Mouse (Mus musculus) mouse embryonic stem cell (cell line): ENCODE data around the gene Plpp7.

Source experiments
- in situ Hi-C, 2 experiments: fragments of 300-500 bp; cut with MboI; formaldehyde crosslinking; loops; 1 replicate in 1 of 2; 3 replicates in 1 of 2; pipeline ENCODE4 v1.14.3; 2019 to 2020; ENCODE audit warnings: low sequenced_read_pairs in 2 of 2, low pct_unique_long_range_greater_than_20kb in 1 of 2, mixed read lengths in 1 of 2; ENCODE audit not compliant: unreplicated experiment in 1 of 2

Plpp7 gene

DNA sequence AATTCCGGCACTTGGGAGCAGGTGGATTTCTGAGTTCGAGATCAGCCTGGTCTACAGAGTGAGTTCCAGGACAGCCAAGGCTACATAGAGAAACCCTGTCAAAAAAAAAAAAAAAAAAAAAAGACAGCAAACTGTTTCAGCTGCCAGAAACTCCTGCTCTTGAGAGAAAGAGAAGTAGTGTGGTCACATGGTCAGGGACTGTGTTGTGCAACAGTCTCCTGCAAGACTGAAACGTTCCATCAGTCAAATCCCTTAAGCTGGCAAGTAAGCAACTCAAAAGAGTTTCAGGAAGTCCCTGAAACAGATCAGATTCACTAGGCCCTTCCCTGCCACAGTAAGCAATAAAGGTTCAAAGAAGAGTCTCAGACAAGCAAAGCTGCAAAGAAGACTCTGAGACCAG lies 5.7 kb upstream of the Plpp7 start:
- in situ Hi-C loops: no loop called here

DNA sequence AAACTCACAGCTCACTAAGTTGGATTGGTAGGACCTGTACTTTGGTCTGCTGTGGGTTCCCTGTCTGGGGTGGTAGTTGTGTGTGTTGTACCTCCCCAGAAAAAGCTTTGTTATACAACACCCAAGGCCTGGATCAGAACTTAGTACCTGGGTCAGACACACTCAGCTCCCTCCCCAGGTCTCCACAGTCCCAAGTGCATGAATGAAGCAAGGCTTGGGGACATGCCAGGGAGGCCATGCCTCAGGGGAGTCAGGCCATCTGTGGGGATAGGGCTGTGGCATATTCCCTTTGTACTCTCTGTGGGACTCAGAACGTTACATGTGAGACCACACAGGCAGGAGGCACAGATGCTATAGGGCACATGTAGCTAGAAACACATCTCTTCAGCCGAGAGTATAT lies 5.2 kb upstream of the Plpp7 start:
- in situ Hi-C loops: no loop called here

GRCm38 (mm10) chr2:32091956-32092355 lies 3.4 kb upstream of the Plpp7 start:
- in situ Hi-C loops: no loop called here

- in situ Hi-C loops: no loop called here
Measured at GRCm38 (mm10) chr2:32094001-32094707, 1.2 kb upstream of the Plpp7 start.

GRCm38 (mm10) chr2:32096122-32096420 lies 743 bp downstream of the Plpp7 start:
- in situ Hi-C loops: no loop called here

- in situ Hi-C loops: no loop called here
Measured at GRCm38 (mm10) chr2:32102944-32103343, 7.6 kb downstream of the Plpp7 start.

DNA sequence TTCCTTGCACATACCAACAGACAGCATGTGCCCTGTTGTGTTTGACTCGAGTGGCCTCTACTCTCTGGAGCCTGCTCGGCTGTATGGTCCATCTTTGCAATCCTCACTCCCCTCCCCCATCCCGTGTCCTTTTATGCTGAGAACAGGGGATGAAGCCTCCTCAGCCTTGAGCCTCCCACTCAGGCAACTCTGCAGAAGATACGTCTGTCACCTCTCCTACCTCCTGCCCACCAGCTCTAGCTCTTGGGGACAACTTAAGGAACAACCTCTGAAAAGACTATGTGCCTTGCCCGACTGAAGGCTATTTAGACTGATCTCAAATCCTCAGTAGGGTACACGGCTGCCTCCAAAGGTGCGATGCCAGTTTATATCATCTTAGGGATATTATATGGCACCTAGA lies 8.2 kb downstream of the Plpp7 start:
- in situ Hi-C loops: no loop called here

DNA sequence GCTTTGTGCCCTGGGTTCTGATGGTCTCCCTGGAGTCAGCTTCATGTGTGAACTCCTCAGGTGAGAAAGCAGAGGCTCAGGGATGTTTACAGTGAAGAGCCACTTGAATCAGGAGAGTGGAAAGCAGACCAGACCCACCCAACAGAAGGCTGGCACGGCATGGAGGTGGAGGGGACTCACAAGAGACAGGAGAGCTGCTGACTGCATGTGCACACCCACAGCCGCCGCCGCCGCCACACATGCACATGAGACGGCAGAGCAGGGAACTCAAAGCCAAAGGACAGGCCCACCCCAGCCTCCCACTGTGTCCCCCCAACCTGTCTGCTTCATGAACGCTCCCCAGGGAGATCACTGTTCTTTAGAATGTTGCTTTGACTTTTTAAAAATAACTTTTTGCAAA lies 8.8 kb downstream of the Plpp7 start:
- in situ Hi-C loops: no loop called here

- in situ Hi-C loops: no loop called here
Measured at GRCm38 (mm10) chr2:32105117-32105913, 10.0 kb downstream of the Plpp7 start.

GRCm38 (mm10) chr2:32105930-32106329 lies 10.6 kb downstream of the Plpp7 start:
- in situ Hi-C loops: no loop called here

DNA sequence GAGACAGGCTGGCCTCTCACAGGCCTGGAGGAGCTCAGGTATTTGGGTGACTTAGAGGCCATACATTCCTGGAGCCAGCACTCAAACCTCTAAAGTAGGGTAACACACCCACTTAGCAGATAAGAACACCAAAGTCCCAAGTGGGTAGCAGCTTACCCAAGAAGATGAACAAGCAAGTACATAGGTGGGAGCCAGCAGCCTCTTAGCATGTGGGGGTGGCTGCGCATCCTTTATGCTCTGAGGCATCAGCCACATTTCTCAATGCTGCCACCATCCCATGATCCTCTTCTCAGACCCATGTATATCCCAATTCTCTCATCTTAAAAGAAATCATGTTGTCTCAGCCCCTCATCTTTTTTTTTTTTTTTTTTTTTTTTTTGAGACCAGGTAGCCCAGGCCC lies 15.9 kb downstream of the Plpp7 start:
- in situ Hi-C loops: no loop called here

DNA sequence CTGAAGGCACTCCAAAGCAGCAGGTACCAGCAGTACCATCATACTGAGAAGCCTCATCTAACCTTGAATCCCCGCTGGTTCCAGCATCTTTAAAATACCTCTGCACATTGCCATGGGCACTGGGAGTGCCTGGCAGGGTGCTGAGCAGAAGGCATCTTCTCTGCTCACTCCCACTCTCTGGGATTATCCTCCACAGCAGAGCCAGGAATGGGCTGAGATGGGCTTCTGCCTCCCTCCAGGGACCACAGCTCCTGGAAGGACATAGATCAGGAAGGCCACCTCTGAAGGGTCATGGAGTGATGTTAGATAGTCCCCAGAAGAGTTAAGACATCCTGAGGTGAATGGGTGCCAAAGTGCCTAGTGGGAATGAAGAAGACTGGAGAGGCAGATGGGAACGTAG lies 17.2 kb downstream of the Plpp7 start:
- in situ Hi-C loops: no loop called here

DNA sequence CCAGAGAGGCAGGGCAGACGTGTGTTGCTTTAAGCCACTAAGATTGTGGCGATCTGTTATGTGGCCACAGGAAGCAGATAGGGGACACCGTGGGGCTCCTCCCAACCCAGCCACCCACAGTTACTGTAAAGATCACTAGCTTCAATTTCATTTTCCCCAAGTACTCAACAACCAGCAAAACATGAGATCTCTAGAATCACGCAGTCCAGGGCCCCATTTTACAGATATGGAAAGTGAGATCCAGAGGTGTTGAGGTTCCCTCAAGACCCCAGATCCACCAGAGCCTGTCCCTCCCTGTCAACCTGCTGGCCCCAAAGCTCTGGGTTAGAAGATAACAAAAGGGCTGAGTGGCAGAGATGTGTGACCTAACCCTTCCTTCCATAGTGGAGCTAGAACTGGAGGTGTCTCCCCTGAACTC lies 20.5 kb downstream of the Plpp7 start:
- in situ Hi-C loops: no loop called here

GRCm38 (mm10) chr2:32119802-32120750 lies 24.7 kb downstream of the Plpp7 start:
- in situ Hi-C loops: no loop called here

GRCm38 (mm10) chr2:32121150-32121549 lies 25.8 kb downstream of the Plpp7 start:
- in situ Hi-C loops: no loop called here

- in situ Hi-C loops: no loop called here
Measured at GRCm38 (mm10) chr2:32121785-32122184, 26.5 kb downstream of the Plpp7 start.

DNA sequence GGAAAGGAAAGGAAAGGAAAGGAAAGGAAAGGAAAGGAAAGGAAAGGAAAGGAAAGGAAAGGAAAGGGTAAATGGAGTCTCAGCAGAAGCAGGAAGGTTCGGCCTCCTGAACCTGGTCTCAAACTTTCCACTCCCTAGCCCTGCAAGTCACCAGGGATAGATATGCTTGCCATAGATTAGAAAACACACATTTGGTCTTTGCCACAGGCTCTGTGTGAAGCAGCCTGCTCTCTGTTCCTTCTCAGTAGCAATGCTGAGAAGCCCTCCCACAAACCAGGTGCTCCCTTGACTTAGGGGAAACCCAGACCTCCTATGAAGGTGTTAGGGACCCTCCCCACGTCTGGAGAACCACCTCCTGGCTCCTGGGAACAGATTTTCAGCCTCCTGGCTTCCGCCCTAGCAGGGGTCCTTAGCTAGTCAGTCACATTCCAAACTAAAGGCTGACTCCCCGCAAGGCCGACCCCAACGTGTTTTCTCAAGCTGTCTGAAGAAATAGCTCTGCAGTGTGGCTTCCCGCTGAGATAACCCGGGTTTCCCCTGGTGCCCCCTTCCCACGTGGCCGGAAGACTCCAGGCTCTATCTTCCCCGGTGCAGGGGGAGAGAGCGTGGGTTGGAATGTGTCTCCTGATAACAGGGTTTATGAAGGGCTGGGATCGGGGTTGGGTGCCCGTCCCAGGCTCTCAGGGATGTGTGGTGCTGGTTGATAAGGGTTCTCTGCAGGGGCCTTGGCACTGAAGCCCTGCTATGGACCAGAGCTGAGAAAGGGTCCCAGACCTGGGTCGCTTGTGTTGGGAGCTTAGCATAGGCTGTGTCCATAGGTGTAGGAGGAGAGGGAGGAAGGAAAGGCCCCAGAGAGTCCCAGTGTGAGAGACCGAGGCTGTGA lies 32.6 kb downstream of the Plpp7 start:
- in situ Hi-C loops: no loop called here

GRCm38 (mm10) chr2:32128536-32128841 lies 33.2 kb downstream of the Plpp7 start:
- in situ Hi-C loops: no loop called here
